Mouse (Mus musculus): ENCODE data around the gene Gnat3.

GRCm38 (mm10) chr5:18055323-18055722 lies 93.0 kb downstream of the Gnat3 start:
- no peak for TF ChIP-seq POLR2A (IDR thresholded peaks at IDR 0.05; ENCODE audit: borderline replicate concordance, low read depth, low read length)
- no peak for TF ChIP-seq CTCF (IDR thresholded peaks at IDR 0.05; ENCODE audit: low read depth, low read length)
